Mouse (Mus musculus): ENCODE data around the gene Utp14a. TPM values are rescaled to one million over a fixed set of nuclear protein-coding genes. Genes with fewer than 3 reads are reported as not detected.

The Utp14a gene
- polyA plus RNA-seq, 1 experiment from 2014 or later, result 21.0 TPM

DNA sequence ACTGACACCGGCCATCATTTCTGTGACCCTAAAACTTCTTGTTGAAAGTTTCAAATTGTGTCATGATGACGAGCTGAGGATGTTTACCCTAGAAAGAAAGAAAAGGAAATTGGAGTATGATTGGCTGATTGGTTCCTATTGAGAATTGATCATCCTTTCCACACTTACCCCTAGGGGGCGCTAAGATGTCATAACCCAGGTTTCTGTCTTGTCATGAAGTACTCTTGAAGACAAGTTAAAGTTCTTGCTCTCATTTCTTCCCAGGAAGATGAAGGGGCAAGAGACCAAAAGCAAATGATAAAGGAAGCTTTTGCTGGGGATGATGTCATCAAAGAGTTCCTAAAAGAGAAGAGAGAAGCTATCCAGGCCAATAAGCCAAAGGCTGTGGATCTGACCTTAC, 21.4 kb downstream of the Utp14a start:
- no peak for ATAC-seq (ENCODE audit: low FRiP score, low read depth)
- H3K4me3 ChIP-seq, result no peak overlapping the region
- H3K36me3 ChIP-seq, result peaks cover 4% of the 10 kb centered on the region
- no peaks in the 10 kb centered on the region for H3K4me1 ChIP-seq
- no peak overlapping the region for H3K27ac ChIP-seq
- no peak overlapping the region for H3K9ac ChIP-seq
- no peak overlapping the region for H3K4me2 ChIP-seq (replicated peaks)
- H3K9me3 ChIP-seq, result no peaks in the 10 kb centered on the region
- no peaks in the 10 kb centered on the region for H3K27me3 ChIP-seq (replicated peaks)
- WGBS, result 41% methylated on average over 3 of the region's 3 CpGs

DNA sequence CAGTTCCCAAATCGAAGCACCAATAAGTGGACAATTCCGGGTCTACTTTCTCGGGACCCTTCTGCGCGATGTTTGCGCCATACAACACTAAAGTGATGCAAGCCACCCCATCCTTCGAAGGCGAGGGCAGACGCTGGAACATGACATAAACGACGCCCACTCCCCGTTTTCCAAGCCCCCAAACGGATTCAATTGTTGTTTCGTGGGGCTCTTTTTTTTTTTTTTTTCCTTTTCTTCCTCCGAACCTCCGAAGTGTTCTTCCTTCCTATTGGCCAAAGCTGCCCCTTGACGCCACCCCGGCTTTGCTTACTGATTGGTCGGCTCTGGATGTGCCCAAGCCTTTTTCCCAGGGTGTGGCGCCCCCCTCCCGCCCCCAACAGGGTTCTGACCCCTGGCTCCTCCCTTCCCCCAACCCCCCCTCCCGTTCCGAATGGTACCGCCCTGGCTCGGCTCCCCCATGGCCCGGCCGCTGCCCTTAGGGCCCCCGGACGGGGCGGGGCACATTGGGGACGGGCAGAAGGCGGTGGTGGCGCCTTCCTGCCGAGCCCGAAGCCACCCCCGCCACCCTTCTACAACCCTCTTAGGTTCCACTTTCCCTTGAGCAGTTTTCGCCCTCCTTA, 27.8 kb downstream of the Utp14a start:
- ATAC-seq (ENCODE audit: low FRiP score, low read depth), result peak; percentile 90
- Histone ChIP-seq H3K4me3 (peak overlapping the region; percentile 41), H3K27ac (peak overlapping the region; percentile 77), H3K9ac (peak overlapping the region; percentile 52; the same call in 1 of the 2 replicates), H3K36me3 (no peaks in the 10 kb centered on the region; the same call in 1 of the 2 replicates), H3K9me3 (no peaks in the 10 kb centered on the region), H3K27me3 (replicated peaks) (no peaks in the 10 kb centered on the region), H3K4me1 (no peaks in the 10 kb centered on the region), H3K4me2 (replicated peaks) (peak overlapping the region; percentile 58)
- 17% methylated on average over 32 of the region's 37 CpGs for WGBS

DNA sequence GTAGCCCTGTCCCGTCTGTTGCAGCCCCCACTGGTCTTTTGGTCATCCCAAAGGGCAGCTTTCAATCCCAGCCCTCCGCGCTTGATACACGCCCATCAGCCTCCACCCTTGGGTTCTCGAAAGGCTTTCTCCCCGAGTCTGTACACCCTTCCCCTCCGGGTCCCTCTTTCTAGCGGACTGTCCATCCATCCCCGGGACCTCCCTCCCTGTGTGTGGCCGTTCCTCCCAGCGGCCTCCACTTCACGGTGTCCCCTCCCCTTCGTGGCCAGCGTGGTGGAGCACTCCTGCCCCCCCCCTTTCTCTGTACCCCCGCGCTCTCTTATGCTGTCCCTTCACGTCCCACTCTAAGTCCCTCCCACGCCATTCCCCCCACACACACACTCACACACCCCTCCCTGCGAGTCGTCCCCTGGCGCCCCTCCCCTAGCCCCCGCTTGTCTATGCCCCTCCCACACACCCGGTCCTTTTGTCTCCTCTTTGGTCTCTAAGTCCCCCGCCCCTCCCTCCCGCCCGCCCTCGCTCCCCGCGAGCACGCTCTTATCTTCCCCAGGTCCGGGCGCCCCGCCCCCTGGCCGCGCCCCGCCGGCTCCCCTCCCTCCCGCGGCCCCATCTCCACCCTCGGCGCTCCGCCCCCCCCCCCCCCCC, 28.5 kb downstream of the Utp14a start:
- Histone ChIP-seq H3K9me3 (no peaks in the 10 kb centered on the region), H3K27ac (peak overlapping the region; percentile 77), H3K9ac (peak overlapping the region; percentile 60), H3K4me2 (replicated peaks) (peak overlapping the region; percentile 58), H3K4me3 (peak overlapping the region; percentile 41), H3K4me1 (no peaks in the 10 kb centered on the region), H3K27me3 (replicated peaks) (no peaks in the 10 kb centered on the region), H3K36me3 (no peaks in the 10 kb centered on the region; the same call in 1 of the 2 replicates)
- ATAC-seq (ENCODE audit: low FRiP score, low read depth), result peak; percentile 89
- WGBS, result 17% methylated on average over 24 of the region's 42 CpGs

DNA sequence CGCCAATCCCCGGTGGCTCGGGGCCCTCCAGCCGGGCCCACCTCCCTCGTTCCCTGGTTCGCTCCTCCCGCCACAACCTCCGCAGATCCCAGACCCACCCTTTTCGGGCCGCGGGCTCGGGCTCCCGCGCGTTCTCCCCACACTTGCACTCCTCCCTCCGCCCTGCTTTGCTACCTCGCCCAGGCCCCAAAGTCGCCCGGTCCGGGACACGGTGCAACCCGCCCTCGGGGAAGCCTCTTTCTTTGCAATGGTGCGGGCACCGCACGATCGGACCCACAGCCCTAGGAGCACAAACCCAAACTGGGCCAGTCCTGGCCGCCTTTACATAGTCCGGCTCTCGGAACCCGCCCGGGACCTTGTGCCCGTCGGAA, 29.0 kb downstream of the Utp14a start:
- Histone ChIP-seq H3K27ac (no peak overlapping the region), H3K9me3 (no peaks in the 10 kb centered on the region), H3K4me3 (peak overlapping the region; percentile 33), H3K9ac (peak overlapping the region; percentile 60; the same call in 1 of the 2 replicates), H3K4me2 (replicated peaks) (peak overlapping the region; percentile 58), H3K4me1 (no peaks in the 10 kb centered on the region), H3K36me3 (no peaks in the 10 kb centered on the region; the same call in 1 of the 2 replicates), H3K27me3 (replicated peaks) (no peaks in the 10 kb centered on the region)
- ATAC-seq (ENCODE audit: low FRiP score, low read depth), result peak; percentile 52; the same call in 1 of the 2 replicates
- 24% methylated on average over 26 of the region's 34 CpGs for WGBS

DNA sequence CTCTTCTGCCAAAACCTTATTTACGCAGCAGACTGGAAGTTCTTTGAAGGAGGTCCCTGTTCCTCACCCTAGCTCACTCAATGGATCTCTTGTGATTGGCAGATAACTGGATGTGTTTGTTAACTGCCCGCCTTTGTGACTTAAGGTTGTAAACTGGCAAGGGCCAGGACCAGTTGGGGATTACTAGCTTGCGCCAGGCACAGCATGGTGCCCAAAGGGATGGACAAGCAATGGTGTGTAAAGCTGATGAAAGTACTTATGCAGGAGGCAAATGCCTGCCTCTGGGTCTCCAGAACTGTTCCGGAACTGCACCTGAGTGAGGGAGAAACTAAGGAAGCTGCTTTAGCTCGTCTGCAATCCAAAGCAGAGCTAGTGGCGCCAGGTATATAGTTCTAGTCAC, 29.8 kb downstream of the Utp14a start:
- H3K27me3 ChIP-seq (replicated peaks), result no peaks in the 10 kb centered on the region
- no peak overlapping the region for H3K4me2 ChIP-seq (replicated peaks)
- H3K4me1 ChIP-seq, result no peaks in the 10 kb centered on the region
- no peaks in the 10 kb centered on the region for H3K36me3 ChIP-seq
- ATAC-seq (ENCODE audit: low FRiP score, low read depth), result no peak
- WGBS, result 30% methylated on average over 6 of the region's 6 CpGs
- no peaks in the 10 kb centered on the region for H3K9me3 ChIP-seq
- H3K9ac ChIP-seq, result no peak overlapping the region
- H3K27ac ChIP-seq, result no peak overlapping the region
- no peak overlapping the region for H3K4me3 ChIP-seq

DNA sequence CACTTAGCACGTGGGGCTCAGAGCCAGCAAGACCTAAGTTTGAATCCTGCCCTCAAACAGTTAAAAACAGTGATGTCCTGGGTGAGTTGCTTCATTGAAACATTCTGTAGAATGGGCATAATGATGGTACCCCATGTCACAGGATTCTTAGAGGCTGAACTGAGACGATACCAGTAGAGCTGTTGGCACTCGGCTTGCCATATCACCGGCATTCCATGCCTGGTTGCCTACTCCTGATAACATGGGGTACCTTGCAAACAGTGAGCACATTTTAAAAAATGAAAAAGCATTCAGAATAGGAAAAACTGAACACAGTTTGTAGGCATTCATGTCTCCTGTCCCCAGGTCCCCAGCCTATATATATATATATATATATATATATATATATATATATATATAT, 31.3 kb downstream of the Utp14a start:
- Histone ChIP-seq H3K27me3 (replicated peaks) (no peaks in the 10 kb centered on the region), H3K4me2 (replicated peaks) (no peak overlapping the region), H3K36me3 (no peaks in the 10 kb centered on the region), H3K4me1 (no peaks in the 10 kb centered on the region), H3K4me3 (no peak overlapping the region), H3K9me3 (no peaks in the 10 kb centered on the region), H3K9ac (no peak overlapping the region), H3K27ac (no peak overlapping the region)
- WGBS, result 78% methylated on average over 4 of the region's 4 CpGs
- no peak for ATAC-seq (ENCODE audit: low FRiP score, low read depth)

DNA sequence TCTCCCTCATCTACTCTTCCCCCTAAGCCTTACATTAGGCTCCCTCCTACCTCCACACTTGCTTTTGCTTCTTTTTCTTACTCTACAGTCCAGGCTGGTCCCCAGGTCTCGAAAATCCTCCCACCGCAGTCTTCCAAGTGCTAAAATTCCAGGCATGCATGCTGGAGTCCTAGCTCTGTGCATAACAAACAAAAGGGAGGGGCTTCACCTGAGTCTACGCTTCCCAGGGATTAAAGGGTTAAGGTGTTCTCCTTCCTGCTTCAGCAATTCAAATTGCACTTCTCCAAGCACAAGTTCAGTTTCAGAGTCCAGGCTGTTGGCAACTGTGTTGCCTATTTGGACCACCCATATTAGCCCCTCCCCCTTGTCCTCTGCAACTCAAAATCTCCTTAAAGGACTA, 34.8 kb downstream of the Utp14a start:
- H3K9ac ChIP-seq, result no peak overlapping the region
- 41% methylated on average over 3 of the region's 3 CpGs for WGBS
- no peaks in the 10 kb centered on the region for H3K36me3 ChIP-seq
- H3K4me1 ChIP-seq, result no peaks in the 10 kb centered on the region
- H3K27ac ChIP-seq, result no peak overlapping the region
- no peak overlapping the region for H3K4me3 ChIP-seq
- no peaks in the 10 kb centered on the region for H3K27me3 ChIP-seq (replicated peaks)
- H3K4me2 ChIP-seq (replicated peaks), result no peak overlapping the region
- no peak for ATAC-seq (ENCODE audit: low FRiP score, low read depth)
- H3K9me3 ChIP-seq, result no peaks in the 10 kb centered on the region

DNA sequence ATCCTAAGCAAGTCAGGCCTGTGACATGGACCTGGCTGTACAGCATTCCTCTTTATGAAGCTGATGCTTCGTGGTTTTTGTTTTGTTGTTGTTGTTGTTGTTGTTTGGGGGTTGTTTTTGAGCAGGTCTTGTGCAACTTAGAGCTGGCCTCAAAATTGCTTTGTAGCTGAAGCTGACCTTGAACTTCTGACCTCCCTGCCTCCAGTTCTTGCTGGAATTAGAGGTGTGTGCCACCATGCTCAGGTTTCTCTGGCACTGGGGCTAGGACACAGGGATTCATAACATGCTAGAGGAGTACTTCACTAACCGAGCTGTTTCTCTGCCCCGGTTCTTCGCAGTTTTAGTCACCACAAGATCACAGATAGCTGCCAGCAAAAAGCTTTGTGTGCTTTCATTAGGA, 48.7 kb downstream of the Utp14a start:
- Histone ChIP-seq H3K4me3 (no peak overlapping the region), H3K4me2 (replicated peaks) (no peak overlapping the region), H3K36me3 (no peaks in the 10 kb centered on the region), H3K27ac (no peak overlapping the region), H3K27me3 (replicated peaks) (no peaks in the 10 kb centered on the region), H3K9ac (no peak overlapping the region), H3K4me1 (no peaks in the 10 kb centered on the region), H3K9me3 (no peaks in the 10 kb centered on the region)
- 84% methylated on average over 4 of the region's 4 CpGs for WGBS
- ATAC-seq (ENCODE audit: low FRiP score, low read depth), result no peak

DNA sequence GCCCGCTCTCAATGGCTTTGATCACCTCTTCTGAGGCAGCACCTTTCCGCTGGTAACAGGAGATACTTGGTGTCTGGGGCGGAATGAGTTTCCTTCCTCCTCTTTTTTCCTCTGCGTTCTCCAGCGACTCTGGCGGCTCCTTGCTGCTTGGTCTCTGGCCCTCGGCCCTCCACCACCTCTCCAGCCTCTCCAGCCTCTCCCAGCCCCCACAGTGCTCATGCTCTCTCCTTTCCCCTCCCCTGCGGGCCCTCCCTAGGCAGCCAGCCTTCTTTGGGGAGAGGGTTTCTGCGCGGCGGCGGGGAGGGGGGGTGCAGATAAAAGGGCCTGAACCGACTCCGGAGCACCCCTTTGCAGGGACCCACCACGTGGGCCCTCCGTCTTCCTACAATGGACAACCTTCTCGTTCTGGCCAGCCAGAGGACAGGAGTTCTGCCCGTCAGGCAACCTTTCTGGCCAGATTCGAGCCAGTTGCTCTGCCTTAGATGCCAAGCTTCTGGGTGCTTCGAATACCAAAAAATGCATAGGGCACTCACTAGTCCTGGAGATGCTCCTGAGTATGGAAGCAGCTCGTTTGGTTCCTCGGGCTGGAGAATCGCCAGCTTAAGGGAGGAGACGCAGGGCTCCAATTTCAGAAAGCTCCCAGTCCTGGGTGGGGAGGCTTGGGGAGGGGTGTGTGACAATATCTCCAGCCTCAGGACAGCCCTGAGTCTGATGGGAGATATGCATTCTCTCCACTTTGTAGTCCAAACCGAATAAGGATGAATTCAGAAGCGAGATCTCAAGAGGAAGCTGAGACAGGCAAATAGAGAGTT, 54.2 kb downstream of the Utp14a start:
- H3K9ac ChIP-seq, result no peak overlapping the region

DNA sequence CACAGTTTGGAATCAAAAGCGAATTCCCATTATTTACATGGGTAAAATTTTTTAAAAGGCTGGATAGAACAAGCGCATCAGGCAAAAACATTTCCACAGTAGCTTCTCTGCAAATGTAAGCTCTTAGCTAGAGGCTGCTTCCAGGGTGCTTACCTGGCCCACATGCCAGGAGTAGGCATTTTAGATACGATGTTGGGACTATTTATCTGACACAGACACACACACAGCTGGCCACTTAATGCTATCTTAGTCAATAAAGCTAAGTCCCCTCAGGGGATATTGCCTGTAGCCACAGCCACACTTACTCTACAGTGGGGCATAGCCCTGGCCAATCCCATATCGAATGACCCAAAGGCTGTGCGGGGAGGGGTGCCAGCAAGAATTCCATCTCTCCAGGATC, 55.1 kb downstream of the Utp14a start:
- H3K4me1 ChIP-seq, result no peaks in the 10 kb centered on the region
- no peak overlapping the region for H3K27ac ChIP-seq
- no peaks in the 10 kb centered on the region for H3K9me3 ChIP-seq
- no peaks in the 10 kb centered on the region for H3K36me3 ChIP-seq
- no peak for ATAC-seq (ENCODE audit: low FRiP score, low read depth)
- no peak overlapping the region for H3K4me2 ChIP-seq (replicated peaks)
- no peak overlapping the region for H3K9ac ChIP-seq
- H3K4me3 ChIP-seq, result no peak overlapping the region
- H3K27me3 ChIP-seq (replicated peaks), result no peaks in the 10 kb centered on the region
- 74% methylated on average over 5 of the region's 5 CpGs for WGBS

More for the DNA sequence above, 54.2 kb downstream of the Utp14a start:
- Histone ChIP-seq H3K27ac (no peak overlapping the region), H3K4me3 (0 out of 2 replicates have a peak overlapping the region, but pooled peaks have one; percentile 13), H3K4me2 (replicated peaks) (peak overlapping the region; percentile 52), H3K36me3 (no peaks in the 10 kb centered on the region), H3K9me3 (no peaks in the 10 kb centered on the region), H3K27me3 (replicated peaks) (no peaks in the 10 kb centered on the region), H3K4me1 (no peaks in the 10 kb centered on the region)
- 0 out of 2 replicates have a peak, but pooled peaks have one; percentile 30 for ATAC-seq (ENCODE audit: low FRiP score, low read depth)
- 24% methylated on average over 26 of the region's 26 CpGs for WGBS

DNA sequence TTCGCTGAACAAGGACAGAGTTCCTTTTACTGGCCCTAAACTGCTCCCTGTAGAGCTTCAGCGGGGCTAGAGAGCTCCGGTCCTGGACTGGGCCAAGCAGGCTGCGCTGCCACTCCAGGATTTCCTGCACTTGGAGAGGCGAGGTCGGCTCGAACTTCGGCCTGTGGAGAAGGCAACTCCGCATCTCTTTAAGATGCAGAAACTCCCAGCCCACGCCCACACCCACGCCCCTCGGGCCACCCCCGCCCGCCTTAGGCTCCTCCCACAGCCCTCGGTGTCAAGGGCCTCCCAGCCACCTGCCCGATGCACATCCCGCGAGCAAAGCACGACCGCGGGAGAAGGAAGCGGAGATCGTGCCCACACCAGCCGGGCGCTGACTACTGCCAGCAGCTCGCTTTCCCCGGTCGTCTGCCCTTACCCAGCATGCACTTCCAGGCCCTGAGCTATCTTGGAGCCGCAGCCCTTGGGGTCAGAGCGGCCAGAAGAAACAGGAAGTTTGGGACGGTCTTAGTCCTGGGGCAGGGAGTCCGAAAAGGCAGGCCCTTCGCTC, 57.9 kb downstream of the Utp14a start:
- no peaks in the 10 kb centered on the region for H3K9me3 ChIP-seq
- H3K27ac ChIP-seq, result no peak overlapping the region
- peaks cover 3% of the 10 kb centered on the region; the same call in 1 of the 2 replicates for H3K27me3 ChIP-seq (replicated peaks)
- H3K36me3 ChIP-seq, result no peaks in the 10 kb centered on the region
- H3K4me1 ChIP-seq, result no peaks in the 10 kb centered on the region
- H3K4me2 ChIP-seq (replicated peaks), result peak overlapping the region; percentile 64
- ATAC-seq (ENCODE audit: low FRiP score, low read depth), result peak; percentile 73
- peak overlapping the region; percentile 47; the same call in 1 of the 2 replicates for H3K9ac ChIP-seq
- peak overlapping the region; percentile 33 for H3K4me3 ChIP-seq
- WGBS, result 16% methylated on average over 33 of the region's 33 CpGs

DNA sequence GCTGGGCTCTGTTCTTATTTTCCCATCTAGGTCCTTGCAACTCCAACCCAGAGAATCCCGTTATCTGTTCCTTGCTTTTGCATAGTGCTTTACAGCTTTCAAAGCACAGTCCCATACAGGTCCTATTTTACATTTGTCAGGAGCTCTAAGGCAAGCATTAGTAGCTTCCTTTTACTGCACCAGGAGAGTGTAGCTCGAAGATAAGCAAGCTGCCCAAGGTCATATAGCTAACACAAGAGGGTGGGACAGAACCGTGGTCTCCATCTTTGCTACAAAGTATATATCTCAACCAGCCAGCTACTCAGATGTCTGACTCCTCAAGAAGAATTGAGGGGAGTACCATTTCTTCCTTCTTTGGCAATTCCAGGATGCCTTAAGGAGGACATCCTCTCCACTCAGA, 60.8 kb downstream of the Utp14a start:
- WGBS, result 60% methylated on average over 3 of the region's 3 CpGs

More for the DNA sequence above, 60.8 kb downstream of the Utp14a start:
- H3K4me2 ChIP-seq (replicated peaks), result no peak overlapping the region
- no peak overlapping the region for H3K27ac ChIP-seq
- no peak overlapping the region for H3K4me3 ChIP-seq
- H3K9me3 ChIP-seq, result no peaks in the 10 kb centered on the region
- H3K36me3 ChIP-seq, result no peaks in the 10 kb centered on the region
- H3K4me1 ChIP-seq, result no peaks in the 10 kb centered on the region
- peaks cover 3% of the 10 kb centered on the region; the same call in 1 of the 2 replicates for H3K27me3 ChIP-seq (replicated peaks)
- H3K9ac ChIP-seq, result no peak overlapping the region
- ATAC-seq (ENCODE audit: low FRiP score, low read depth), result no peak
